Mouse (Mus musculus) CH12F3 (cell line): ENCODE data around the gene Mageh1.
"Not testable (repeated sequence)": the region's sequence is repeated elsewhere in the genome, so short reads cannot be mapped to it uniquely, and the experiment has no call there.

ENCODE experiments used
- in situ Hi-C: fragments of 300-500 bp; cut with MboI; formaldehyde crosslinking; loops from 2 replicates; pipeline ENCODE4 v1.14.3; 2020; ENCODE audit warnings: low sequenced_read_pairs

Mageh1 gene

DNA sequence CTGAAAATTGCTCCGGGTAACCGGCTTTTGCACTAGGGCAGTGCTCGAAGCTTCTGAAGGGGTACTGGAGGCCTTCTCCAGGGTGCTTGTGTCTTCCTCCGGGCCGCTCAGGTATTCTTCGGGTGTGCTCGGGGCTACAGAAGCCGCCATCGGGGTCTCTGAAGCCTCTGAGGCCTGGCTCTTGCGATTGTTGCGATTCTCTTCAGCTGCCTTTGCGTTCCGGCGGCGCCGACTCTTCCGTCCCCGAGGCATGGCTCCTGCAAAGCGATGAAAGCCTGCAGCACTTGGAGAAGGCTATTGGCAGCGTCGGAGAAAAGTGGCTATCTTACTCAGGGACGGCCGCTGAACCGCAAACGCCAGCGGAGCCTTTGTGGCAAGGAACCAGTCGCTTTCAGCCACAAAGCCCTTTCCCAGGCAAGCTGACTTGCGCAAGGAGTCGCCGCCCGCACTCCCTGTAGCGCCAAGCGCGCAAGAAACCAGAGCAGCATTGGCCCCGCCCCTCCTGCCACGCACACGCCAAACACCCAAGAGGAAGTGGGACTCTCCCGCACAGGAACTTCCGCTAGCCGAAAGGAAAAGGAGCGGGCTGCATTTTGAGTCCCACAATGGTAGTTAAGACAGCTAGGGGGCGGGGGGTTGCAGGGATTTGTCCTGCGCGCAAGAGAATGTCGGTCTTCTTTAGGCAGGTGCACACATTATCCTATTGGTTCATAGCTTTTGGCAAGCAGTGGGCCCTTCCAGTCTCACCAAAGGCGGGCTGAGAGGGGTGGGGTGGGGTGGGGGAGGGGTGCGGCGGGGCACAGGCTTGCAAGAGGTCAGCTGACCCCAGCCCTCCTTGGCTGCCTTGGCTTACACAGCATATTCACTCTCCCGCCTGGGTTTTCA, at the start of gene Mageh1:
TSS of gene Mageh1 (minus strand) at position 489 of the 885 bp plus-strand sequence.
- in situ Hi-C loops = no loop called here

GRCm38 (mm10) chrX:153037972-153038744, 783 bp upstream of the Mageh1 start:
- in situ Hi-C loops = not testable (repeated sequence)

- in situ Hi-C loops = not testable (repeated sequence)
Observed at GRCm38 (mm10) chrX:153031547-153031946, 5.8 kb downstream of the Mageh1 start.

DNA sequence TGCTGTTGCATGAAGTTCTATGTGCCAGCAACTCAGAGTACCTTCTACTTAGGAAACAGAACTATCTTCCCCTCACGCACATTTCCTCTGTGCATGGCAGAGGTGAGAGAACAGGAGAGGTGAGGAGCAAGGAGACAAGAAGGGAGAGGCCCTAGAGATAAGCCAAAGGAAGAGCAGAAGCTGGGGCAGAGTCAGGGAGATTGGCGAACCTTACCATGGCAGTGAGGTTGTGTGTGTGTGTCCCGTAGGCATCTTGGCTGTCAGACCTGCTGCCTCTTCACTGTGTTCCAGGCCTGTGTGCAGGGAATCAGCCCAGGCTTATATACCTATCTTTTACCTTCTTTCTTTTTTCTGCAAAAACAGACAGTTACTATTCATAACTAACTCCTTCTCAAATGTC, 11.7 kb downstream of the Mageh1 start:
- in situ Hi-C loops = not testable (repeated sequence)

GRCm38 (mm10) chrX:153025255-153025654, 12.1 kb downstream of the Mageh1 start:
- in situ Hi-C loops = not testable (repeated sequence)

- in situ Hi-C loops = no loop called here
Observed at GRCm38 (mm10) chrX:153007685-153008047, 29.7 kb downstream of the Mageh1 start.

GRCm38 (mm10) chrX:153007021-153007684, 30.2 kb downstream of the Mageh1 start:
- in situ Hi-C loops = no loop called here

GRCm38 (mm10) chrX:153006387-153006841, 31.0 kb downstream of the Mageh1 start, which contains the start of gene Usp51:
Usp51 (plus strand) TSS chrX:153006469.
- in situ Hi-C loops = no loop called here

DNA sequence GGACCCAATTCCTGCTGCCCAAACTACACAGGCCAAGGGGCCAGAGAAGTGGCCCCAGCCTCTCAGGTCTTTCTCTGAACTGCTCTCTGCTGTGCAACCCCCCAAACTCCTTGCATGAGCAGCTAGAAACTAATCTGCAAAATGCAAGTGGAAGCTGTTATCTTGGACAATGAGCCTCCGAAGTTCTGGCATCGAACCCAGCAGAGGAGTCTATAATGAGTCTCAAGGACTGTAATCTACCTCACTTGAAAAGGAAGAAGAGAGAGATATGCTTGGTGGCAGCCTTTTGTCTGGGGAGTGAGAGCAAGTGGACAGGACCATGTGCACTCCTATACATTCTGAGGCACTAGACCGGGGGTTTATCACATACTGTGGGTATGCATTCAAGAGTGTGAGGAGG, 41.3 kb downstream of the Mageh1 start:
- in situ Hi-C loops = not testable (repeated sequence)

GRCm38 (mm10) chrX:152989852-152990251, 47.5 kb downstream of the Mageh1 start:
- in situ Hi-C loops = not testable (repeated sequence)
